Mouse (Mus musculus): Measurements from ENCODE around the gene Slain2. TPM values are rescaled to one million over a fixed set of nuclear protein-coding genes. Genes with fewer than 3 reads are reported as not detected.

Gene Slain2
- polyA plus RNA-seq, 1 experiment: 48.4 TPM

GRCm38 (mm10) chr5:72974602-72975001 is 60.5 kb downstream of the Slain2 start, which contains the start of gene Gm10135:
Gene Gm10135, minus strand, starts transcription at chr5:72974702.
- no peaks in the 10 kb centered on the region for H3K4me1 ChIP-seq (ENCODE audit: control insufficient read depth, insufficient read depth, low read length)
- H3K9ac ChIP-seq (ENCODE audit: low read depth, poor library complexity, severe bottlenecking): no peak within 1 kb of the TSS
- no peak within 1 kb of the TSS for H3K27ac ChIP-seq (ENCODE audit: insufficient read depth, low read length)
- H3K36me3 ChIP-seq (ENCODE audit: control insufficient read depth, insufficient read depth, low read length, poor library complexity, severe bottlenecking): peaks cover 3% of the 10 kb centered on the region; the same call in 1 of the 2 replicates
- TF ChIP-seq CTCF (IDR thresholded peaks at IDR 0.05; ENCODE audit: low read depth, low read length) (no peak), POLR2A (IDR thresholded peaks at IDR 0.05; ENCODE audit: insufficient read depth, low read length) (no peak), EP300 (IDR thresholded peaks at IDR 0.05; ENCODE audit: insufficient read depth, low read depth, low read length) (no peak)
- H3K9me3 ChIP-seq (replicated peaks; ENCODE audit: control insufficient read depth, insufficient read depth, low read length, poor library complexity, severe bottlenecking): no peaks in the 10 kb centered on the region
- no peaks in the 10 kb centered on the region for H3K27me3 ChIP-seq (ENCODE audit: control insufficient read depth, insufficient read depth, low read length, poor library complexity, severe bottlenecking)
- no peak within 1 kb of the TSS for H3K4me3 ChIP-seq (ENCODE audit: low read depth, low read length)

GRCm38 (mm10) chr5:72975996-72976395 is 61.9 kb downstream of the Slain2 start:
- Histone ChIP-seq H3K36me3 (ENCODE audit: control insufficient read depth, insufficient read depth, low read length, poor library complexity, severe bottlenecking) (peaks cover 3% of the 10 kb centered on the region; the same call in 1 of the 2 replicates), H3K4me1 (ENCODE audit: control insufficient read depth, insufficient read depth, low read length) (no peaks in the 10 kb centered on the region), H3K9ac (ENCODE audit: low read depth, poor library complexity, severe bottlenecking) (no peak overlapping the region), H3K27me3 (ENCODE audit: control insufficient read depth, insufficient read depth, low read length, poor library complexity, severe bottlenecking) (no peaks in the 10 kb centered on the region), H3K9me3 (replicated peaks; ENCODE audit: control insufficient read depth, insufficient read depth, low read length, poor library complexity, severe bottlenecking) (no peaks in the 10 kb centered on the region), H3K27ac (ENCODE audit: insufficient read depth, low read length) (no peak overlapping the region), H3K4me3 (ENCODE audit: low read depth, low read length) (no peak overlapping the region)
- TF ChIP-seq CTCF (IDR thresholded peaks at IDR 0.05; ENCODE audit: low read depth, low read length): no peak
- TF ChIP-seq EP300 (IDR thresholded peaks at IDR 0.05; ENCODE audit: insufficient read depth, low read depth, low read length): no peak
- TF ChIP-seq POLR2A (IDR thresholded peaks at IDR 0.05; ENCODE audit: insufficient read depth, low read length): no peak

- TF ChIP-seq EP300 (IDR thresholded peaks at IDR 0.05; ENCODE audit: insufficient read depth, low read depth, low read length): no peak
- no peak for TF ChIP-seq CTCF (IDR thresholded peaks at IDR 0.05; ENCODE audit: low read depth, low read length)
- TF ChIP-seq POLR2A (IDR thresholded peaks at IDR 0.05; ENCODE audit: insufficient read depth, low read length): no peak
- H3K36me3 ChIP-seq (ENCODE audit: control insufficient read depth, insufficient read depth, low read length, poor library complexity, severe bottlenecking): peaks cover 3% of the 10 kb centered on the region; the same call in 1 of the 2 replicates
These were observed 62.4 kb downstream of the Slain2 start for GRCm38 (mm10) chr5:72976539-72976938.

GRCm38 (mm10) chr5:72984091-72984490 is 70.0 kb downstream of the Slain2 start:
- TF ChIP-seq EP300 (IDR thresholded peaks at IDR 0.05; ENCODE audit: insufficient read depth, low read depth, low read length) (no peak), CTCF (IDR thresholded peaks at IDR 0.05; ENCODE audit: low read depth, low read length) (no peak), POLR2A (IDR thresholded peaks at IDR 0.05; ENCODE audit: insufficient read depth, low read length) (no peak)
- Histone ChIP-seq H3K27me3 (ENCODE audit: control insufficient read depth, insufficient read depth, low read length, poor library complexity, severe bottlenecking) (no peaks in the 10 kb centered on the region), H3K9me3 (replicated peaks; ENCODE audit: control insufficient read depth, insufficient read depth, low read length, poor library complexity, severe bottlenecking) (no peaks in the 10 kb centered on the region), H3K9ac (ENCODE audit: low read depth, poor library complexity, severe bottlenecking) (no peak overlapping the region), H3K4me1 (ENCODE audit: control insufficient read depth, insufficient read depth, low read length) (no peaks in the 10 kb centered on the region), H3K36me3 (ENCODE audit: control insufficient read depth, insufficient read depth, low read length, poor library complexity, severe bottlenecking) (no peaks in the 10 kb centered on the region), H3K4me3 (ENCODE audit: low read depth, low read length) (no peak overlapping the region), H3K27ac (ENCODE audit: insufficient read depth, low read length) (no peak overlapping the region)

More at GRCm38 (mm10) chr5:72976539-72976938, 62.4 kb downstream of the Slain2 start:
- Histone ChIP-seq H3K9ac (ENCODE audit: low read depth, poor library complexity, severe bottlenecking) (no peak overlapping the region), H3K27me3 (ENCODE audit: control insufficient read depth, insufficient read depth, low read length, poor library complexity, severe bottlenecking) (no peaks in the 10 kb centered on the region), H3K27ac (ENCODE audit: insufficient read depth, low read length) (no peak overlapping the region), H3K4me1 (ENCODE audit: control insufficient read depth, insufficient read depth, low read length) (no peaks in the 10 kb centered on the region), H3K9me3 (replicated peaks; ENCODE audit: control insufficient read depth, insufficient read depth, low read length, poor library complexity, severe bottlenecking) (no peaks in the 10 kb centered on the region), H3K4me3 (ENCODE audit: low read depth, low read length) (no peak overlapping the region)

- no peak overlapping the region for H3K4me3 ChIP-seq (ENCODE audit: low read depth, low read length)
- H3K27ac ChIP-seq (ENCODE audit: insufficient read depth, low read length): no peak overlapping the region
- H3K9me3 ChIP-seq (replicated peaks; ENCODE audit: control insufficient read depth, insufficient read depth, low read length, poor library complexity, severe bottlenecking): no peaks in the 10 kb centered on the region
- no peaks in the 10 kb centered on the region for H3K27me3 ChIP-seq (ENCODE audit: control insufficient read depth, insufficient read depth, low read length, poor library complexity, severe bottlenecking)
- no peaks in the 10 kb centered on the region for H3K36me3 ChIP-seq (ENCODE audit: control insufficient read depth, insufficient read depth, low read length, poor library complexity, severe bottlenecking)
- H3K4me1 ChIP-seq (ENCODE audit: control insufficient read depth, insufficient read depth, low read length): no peaks in the 10 kb centered on the region
- no peak overlapping the region for H3K9ac ChIP-seq (ENCODE audit: low read depth, poor library complexity, severe bottlenecking)
- no peak for TF ChIP-seq CTCF (IDR thresholded peaks at IDR 0.05; ENCODE audit: low read depth, low read length)
These were observed 73.7 kb downstream of the Slain2 start for GRCm38 (mm10) chr5:72987786-72988185.

- Histone ChIP-seq H3K36me3 (ENCODE audit: control insufficient read depth, insufficient read depth, low read length, poor library complexity, severe bottlenecking) (no peaks in the 10 kb centered on the region), H3K4me1 (ENCODE audit: control insufficient read depth, insufficient read depth, low read length) (no peaks in the 10 kb centered on the region), H3K27ac (ENCODE audit: insufficient read depth, low read length) (no peak overlapping the region), H3K4me3 (ENCODE audit: low read depth, low read length) (no peak overlapping the region), H3K9ac (ENCODE audit: low read depth, poor library complexity, severe bottlenecking) (no peak overlapping the region), H3K27me3 (ENCODE audit: control insufficient read depth, insufficient read depth, low read length, poor library complexity, severe bottlenecking) (no peaks in the 10 kb centered on the region), H3K9me3 (replicated peaks; ENCODE audit: control insufficient read depth, insufficient read depth, low read length, poor library complexity, severe bottlenecking) (no peaks in the 10 kb centered on the region)
- no peak for TF ChIP-seq EP300 (IDR thresholded peaks at IDR 0.05; ENCODE audit: insufficient read depth, low read depth, low read length)
- no peak for TF ChIP-seq POLR2A (IDR thresholded peaks at IDR 0.05; ENCODE audit: insufficient read depth, low read length)
- TF ChIP-seq CTCF (IDR thresholded peaks at IDR 0.05; ENCODE audit: low read depth, low read length): no peak
These were observed 75.7 kb downstream of the Slain2 start for GRCm38 (mm10) chr5:72989756-72990155.
